Mouse (Mus musculus): ENCODE data around the gene Pigv.

Gene Pigv

GRCm38 (mm10) chr4:133651445-133651844, 21.0 kb downstream of the Pigv start:
- in situ Hi-C loops (cut with MboI; ENCODE audit: unreplicated experiment in 2 of 2), result no loop called here

DNA sequence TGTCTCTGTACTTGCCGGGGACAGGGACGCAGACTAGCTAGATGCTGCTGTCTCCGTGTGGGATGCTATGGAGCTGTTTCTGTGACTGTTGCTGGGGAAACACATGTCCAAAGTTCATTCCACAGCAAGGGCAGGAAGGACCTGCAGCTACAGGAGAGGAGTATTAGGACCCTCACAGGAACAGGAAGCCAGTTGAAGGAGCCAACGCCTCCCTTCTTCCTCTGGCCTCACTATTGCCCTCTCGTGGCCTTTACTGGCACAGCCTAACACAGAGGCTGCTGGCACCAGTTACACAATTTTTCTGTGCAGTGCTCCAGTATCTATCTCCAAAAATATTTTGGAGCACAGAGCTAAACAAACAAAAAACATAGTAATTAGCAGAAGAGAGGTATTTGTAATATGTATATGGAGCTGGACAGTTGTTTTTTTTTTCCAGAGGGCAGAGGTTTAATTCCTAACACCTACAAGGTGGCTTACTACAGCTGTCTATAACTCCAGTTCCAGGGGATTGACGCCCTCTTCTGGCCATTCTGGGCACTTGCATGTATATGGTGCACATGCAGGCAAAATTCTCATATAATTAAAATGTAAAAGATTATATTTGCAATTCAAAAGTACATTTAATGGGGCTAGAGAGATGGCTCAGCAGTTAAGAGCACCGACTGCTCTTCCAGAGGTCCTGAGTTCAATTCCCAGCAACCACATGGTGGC, 22.3 kb downstream of the Pigv start, which contains the start of gene Zdhhc18:
TSS of gene Zdhhc18 (minus strand) at position 166 of the 711 bp plus-strand sequence.
- in situ Hi-C loops (cut with MboI; ENCODE audit: unreplicated experiment in 2 of 2), result loop anchor here in 1 of 2 experiments (5.0 kb wide), 1 partner anchor 43 kb away; no protein-coding TSS in a partner anchor

- in situ Hi-C loops (cut with MboI; ENCODE audit: unreplicated experiment in 2 of 2), result loop anchor here in 1 of 2 experiments (5.0 kb wide), 1 partner anchor 42 kb away; no protein-coding TSS in a partner anchor
Measured at GRCm38 (mm10) chr4:133649464-133649863, 23.0 kb downstream of the Pigv start.

DNA sequence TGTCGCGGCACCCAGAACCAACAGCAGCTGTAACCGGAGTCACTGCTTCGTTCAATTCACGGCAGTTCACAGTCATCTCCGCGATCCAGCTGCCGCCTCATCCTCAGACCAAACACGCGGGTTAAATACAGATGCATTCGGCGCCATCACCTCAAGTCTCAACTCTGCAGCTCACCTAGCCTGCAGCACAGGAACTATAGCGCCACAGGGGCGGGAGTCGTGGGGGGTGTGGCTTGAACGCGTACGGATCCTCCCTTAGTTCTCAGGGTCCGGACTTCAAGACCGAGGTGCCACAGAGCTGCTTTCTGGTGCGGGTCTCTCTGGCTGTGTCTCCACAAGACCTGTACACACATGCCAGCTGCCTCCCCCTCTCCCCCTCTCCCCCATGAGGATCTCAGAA, 26.8 kb downstream of the Pigv start:
- in situ Hi-C loops (cut with MboI; ENCODE audit: unreplicated experiment in 2 of 2), result loop anchor here in 1 of 2 experiments (5.0 kb wide), 1 partner anchor 38 kb away; no protein-coding TSS in a partner anchor

DNA sequence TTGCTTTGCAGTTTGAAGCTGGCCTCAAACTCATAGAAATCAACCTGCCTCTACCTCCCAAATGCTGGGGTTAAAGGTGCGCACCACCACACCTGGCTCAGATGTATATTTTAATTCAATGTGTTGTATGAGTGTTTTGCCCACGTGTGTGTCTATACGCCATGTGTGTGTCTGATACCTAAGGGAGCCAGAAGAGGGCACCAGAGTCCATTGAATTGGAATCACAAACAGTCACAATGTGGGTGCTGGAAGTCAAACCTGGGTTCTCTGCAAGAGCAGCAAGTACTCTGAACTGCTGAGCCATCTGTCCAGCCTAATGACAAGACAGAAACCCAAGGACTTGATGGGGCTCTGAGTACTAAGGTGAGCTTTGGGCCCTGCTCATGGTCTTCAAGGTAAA, 27.3 kb downstream of the Pigv start:
- in situ Hi-C loops (cut with MboI; ENCODE audit: unreplicated experiment in 2 of 2), result loop anchor here in 1 of 2 experiments (5.0 kb wide), 1 partner anchor 38 kb away; no protein-coding TSS in a partner anchor

- in situ Hi-C loops (cut with MboI; ENCODE audit: unreplicated experiment in 2 of 2), result no loop called here
Measured at GRCm38 (mm10) chr4:133634043-133634410, 38.4 kb downstream of the Pigv start.

- in situ Hi-C loops (cut with MboI; ENCODE audit: unreplicated experiment in 2 of 2), result no loop called here
Measured at GRCm38 (mm10) chr4:133633332-133634042, 39.0 kb downstream of the Pigv start.

GRCm38 (mm10) chr4:133632483-133633327, 39.7 kb downstream of the Pigv start:
- in situ Hi-C loops (cut with MboI; ENCODE audit: unreplicated experiment in 2 of 2), result no loop called here

GRCm38 (mm10) chr4:133631769-133632411, 40.6 kb downstream of the Pigv start:
- in situ Hi-C loops (cut with MboI; ENCODE audit: unreplicated experiment in 2 of 2), result no loop called here

DNA sequence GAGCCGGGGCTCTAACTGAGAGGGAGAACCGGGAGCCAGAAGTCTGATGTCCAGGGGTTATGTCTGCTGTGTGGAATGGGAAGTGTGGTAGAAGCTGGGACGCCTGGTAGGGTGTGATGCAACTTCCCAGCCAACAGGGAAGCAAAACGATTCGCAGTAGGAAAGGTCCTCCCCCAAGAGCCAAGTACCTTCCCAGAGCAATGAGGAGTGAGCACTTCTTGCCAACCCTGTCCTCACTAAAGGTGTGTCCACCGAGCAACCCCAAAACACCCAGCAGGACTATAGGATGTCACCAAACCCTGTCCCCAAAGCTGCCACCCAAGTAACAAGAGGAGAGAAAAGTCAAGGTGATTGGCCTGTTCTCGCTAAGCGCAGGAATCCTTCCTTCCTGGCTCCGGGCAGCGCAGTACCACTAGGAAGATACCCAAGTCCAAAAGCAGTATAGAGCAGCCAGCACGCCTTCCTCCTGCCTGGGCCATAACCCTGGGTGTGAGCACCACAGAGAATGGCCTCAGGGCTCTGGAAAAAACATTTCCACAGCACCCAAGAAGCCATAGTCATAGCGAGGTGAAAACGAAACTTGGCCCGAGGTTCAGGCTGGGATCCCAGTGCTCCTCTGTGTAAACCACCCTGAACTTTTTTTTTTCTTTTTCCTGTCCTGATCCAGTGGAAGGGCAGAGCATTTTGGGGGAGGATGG, 41.2 kb downstream of the Pigv start:
- in situ Hi-C loops (cut with MboI; ENCODE audit: unreplicated experiment in 2 of 2), result no loop called here

DNA sequence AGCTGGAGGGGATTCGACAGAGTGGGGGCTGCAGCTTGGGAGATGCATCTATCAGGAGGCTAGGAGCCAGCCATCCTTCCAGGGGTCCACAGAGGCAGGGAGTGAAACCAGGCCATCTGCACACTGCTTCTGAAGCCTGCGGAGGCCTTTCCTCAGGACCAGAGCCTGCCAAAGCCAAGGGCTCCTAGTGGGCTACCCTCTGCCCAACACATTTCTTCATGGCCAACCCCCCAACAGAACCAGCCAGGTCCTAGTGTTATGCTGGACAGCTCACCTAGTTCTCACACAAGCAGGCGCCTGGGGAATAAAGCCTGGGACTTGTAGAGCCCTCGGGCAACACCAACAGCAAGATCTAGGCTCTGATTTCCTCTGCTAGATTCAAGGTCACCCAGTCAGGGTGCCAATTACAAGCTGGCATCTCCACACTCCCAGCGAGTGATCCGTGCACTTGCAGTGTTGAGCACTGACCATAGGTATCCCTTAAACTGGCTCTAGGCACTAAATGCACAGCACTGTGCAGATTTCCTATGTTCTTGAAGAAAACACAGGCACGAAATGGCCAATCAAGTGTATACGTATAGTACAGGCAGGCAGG, 42.0 kb downstream of the Pigv start:
- in situ Hi-C loops (cut with MboI; ENCODE audit: unreplicated experiment in 2 of 2), result no loop called here

GRCm38 (mm10) chr4:133629191-133629590, 43.3 kb downstream of the Pigv start:
- in situ Hi-C loops (cut with MboI; ENCODE audit: unreplicated experiment in 2 of 2), result no loop called here

DNA sequence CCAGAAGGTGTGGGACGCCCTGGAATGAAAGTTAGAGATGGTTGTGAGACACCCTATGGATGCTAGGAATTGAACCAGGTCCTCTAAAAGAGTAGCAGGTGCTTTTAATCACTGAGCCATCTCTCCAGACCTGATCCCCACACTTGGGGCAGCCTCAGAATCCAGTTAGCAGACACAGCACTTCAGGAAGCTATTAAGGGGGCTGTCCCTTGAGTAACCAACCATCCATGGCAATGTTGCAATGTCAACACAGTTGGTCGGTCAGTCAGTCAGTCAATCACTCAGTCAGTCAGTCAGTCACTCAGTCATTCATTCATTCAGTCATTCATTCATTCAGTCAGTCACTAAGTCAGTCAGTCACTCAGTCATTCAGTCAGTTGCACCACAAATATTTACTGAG, 43.9 kb downstream of the Pigv start:
- in situ Hi-C loops (cut with MboI; ENCODE audit: unreplicated experiment in 2 of 2), result no loop called here

- in situ Hi-C loops (cut with MboI; ENCODE audit: unreplicated experiment in 2 of 2), result no loop called here
Measured at GRCm38 (mm10) chr4:133627039-133627438, 45.4 kb downstream of the Pigv start.

- in situ Hi-C loops (cut with MboI; ENCODE audit: unreplicated experiment in 2 of 2), result no loop called here
Measured at GRCm38 (mm10) chr4:133626621-133627020, 45.8 kb downstream of the Pigv start.

DNA sequence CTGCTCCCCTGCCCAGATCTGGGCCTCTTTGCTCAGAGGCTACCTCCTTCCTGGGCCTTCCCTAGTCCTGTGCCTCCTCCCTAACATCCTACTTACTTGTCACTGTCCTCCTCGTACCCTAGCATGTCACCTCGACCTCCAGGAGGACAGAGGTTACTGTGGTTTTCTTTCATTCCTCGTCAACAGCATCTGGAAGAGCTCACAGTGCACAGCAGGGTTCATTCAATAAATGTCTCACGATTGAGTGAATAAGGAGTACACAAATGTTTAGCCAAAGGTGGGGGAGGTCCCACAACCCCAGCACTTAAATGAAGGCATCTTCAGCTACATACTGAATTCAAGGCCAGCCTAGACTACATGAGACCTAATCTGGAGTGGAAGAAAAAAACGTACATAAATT, 46.2 kb downstream of the Pigv start:
- in situ Hi-C loops (cut with MboI; ENCODE audit: unreplicated experiment in 2 of 2), result no loop called here

DNA sequence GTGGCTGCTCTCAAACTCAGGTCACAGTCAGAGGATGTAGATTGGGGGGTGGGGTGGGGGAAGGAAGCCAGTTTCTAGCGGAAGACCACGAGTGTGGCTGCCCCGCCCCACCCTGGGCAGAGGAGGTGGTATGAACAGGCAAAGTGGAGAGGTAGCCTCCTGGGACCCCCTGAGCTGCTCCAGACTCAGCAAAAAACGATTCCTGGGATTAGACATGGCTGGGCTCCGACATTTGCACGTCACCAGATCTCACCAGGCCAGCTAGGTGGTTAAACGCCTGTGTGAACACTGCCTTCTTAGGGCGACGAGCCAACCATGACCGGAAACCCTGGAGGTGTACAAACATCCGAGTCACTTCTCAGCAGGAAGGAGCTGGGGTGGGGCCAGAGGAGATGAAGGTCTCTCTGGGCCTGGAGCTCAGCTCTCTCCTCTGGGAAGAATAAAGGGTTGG, 46.8 kb downstream of the Pigv start:
- in situ Hi-C loops (cut with MboI; ENCODE audit: unreplicated experiment in 2 of 2), result no loop called here

DNA sequence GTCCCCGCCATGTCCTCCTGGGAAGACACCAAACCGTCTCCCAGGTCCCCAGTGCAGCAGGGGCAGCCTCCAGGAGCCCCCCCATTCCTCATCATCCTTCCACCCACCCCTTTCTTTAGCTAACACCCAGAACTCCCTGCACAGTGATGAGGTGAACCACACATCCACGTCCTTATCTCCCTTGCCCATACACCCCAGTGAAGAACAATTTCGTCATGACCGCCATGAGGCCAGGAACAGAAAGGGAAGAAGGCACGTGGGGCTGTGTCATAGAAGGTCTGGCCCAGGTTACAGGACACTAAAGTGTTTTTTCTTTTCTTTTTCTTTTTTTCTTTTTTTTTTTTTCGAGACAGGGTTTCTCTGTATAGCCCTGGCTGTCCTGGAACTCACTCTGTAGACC, 47.6 kb downstream of the Pigv start:
- in situ Hi-C loops (cut with MboI; ENCODE audit: unreplicated experiment in 2 of 2), result no loop called here

DNA sequence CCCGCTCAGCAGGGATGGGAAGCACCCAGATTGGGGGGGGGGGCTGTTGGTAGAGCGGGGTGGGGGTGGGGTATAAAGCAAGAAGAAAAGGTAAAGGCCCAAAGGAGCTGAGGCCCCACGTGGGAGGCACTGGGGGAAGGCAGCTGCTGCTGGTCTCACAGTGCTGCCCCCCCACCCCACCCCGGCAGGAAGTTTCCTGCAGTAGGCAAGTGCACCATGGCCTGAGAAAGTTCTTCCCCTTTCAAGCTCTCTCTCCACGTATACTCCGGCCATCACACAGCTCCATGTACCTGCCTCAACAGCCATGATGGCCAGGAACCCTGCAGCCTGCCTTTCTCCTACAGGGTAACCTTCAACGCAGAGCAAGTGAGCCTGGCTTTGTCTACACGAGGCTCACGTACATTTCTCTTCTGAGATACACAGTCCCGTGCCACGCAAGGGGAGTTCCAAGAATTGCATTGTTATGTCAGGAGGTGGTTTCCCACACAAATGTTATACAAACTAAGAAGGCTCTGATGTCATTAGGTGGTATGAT, 50.2 kb downstream of the Pigv start:
- in situ Hi-C loops (cut with MboI; ENCODE audit: unreplicated experiment in 2 of 2), result no loop called here
